Mouse (Mus musculus): ENCODE results near the gene Scgb2b7.
"Not testable (repeated sequence)": the region's sequence is repeated elsewhere in the genome, so short reads cannot be mapped to it uniquely, and the experiment has no call there.

Scgb2b7 gene

GRCm38 (mm10) chr7:31705657-31706056 lies at the start of gene Scgb2b7:
Scgb2b7 (minus strand) TSS chr7:31705757.
- not testable (repeated sequence) for H3K36me3 ChIP-seq (ENCODE audit: control insufficient read depth, insufficient read depth, low read length, poor library complexity, severe bottlenecking); H3K27me3 ChIP-seq (ENCODE audit: control insufficient read depth, insufficient read depth, low read length, poor library complexity, severe bottlenecking); DNase-seq (ENCODE audit: low read depth, low spot score)

GRCm38 (mm10) chr7:31712365-31712764 lies 6.8 kb upstream of the Scgb2b7 start, which contains the start of gene Scgb1b7:
Scgb1b7 (plus strand) TSS chr7:31712665.
- DNase-seq (ENCODE audit: low read depth, low spot score); H3K36me3 ChIP-seq (ENCODE audit: control insufficient read depth, insufficient read depth, low read length, poor library complexity, severe bottlenecking); H3K27me3 ChIP-seq (ENCODE audit: control insufficient read depth, insufficient read depth, low read length, poor library complexity, severe bottlenecking): not testable (repeated sequence)
